Mouse (Mus musculus): ENCODE measurements around the gene Gstp3. TPM values are rescaled to one million over a fixed set of nuclear protein-coding genes. Genes with fewer than 3 reads are reported as not detected.

Gstp3 gene
- total and polyA plus RNA-seq, 3 experiments = 1.4 TPM; not detected in 2

- Histone ChIP-seq H3K4me1 (ENCODE audit: control insufficient read depth in 1 of 2, insufficient read depth in 2 of 2) (peaks cover 7 to 44% of the 10 kb centered on the region in 2 experiments; a peak in 2 of 4 replicates), H3K36me3 (replicated peaks in 1 of 2; ENCODE audit: control insufficient read depth in 1 of 2, insufficient read depth in 1 of 2, low read length in 1 of 2) (peaks cover 56 to 83% of the 10 kb centered on the region in 2 experiments)
- DNase-seq (ENCODE audit: extremely low read depth) = no peak
These were observed 45.4 kb upstream of the Gstp3 start for GRCm38 (mm10) chr19:4104675-4105194.

GRCm38 (mm10) chr19:4103792-4104191 lies 44.4 kb upstream of the Gstp3 start:
- no peak overlapping the region for H3K9ac ChIP-seq (ENCODE audit: insufficient read depth, low read depth)
- peaks cover 13 to 54% of the 10 kb centered on the region in 2 experiments; a peak in 3 of 4 replicates for H3K4me1 ChIP-seq (ENCODE audit: control insufficient read depth in 1 of 2, insufficient read depth in 2 of 2)
- H3K36me3 ChIP-seq (replicated peaks in 1 of 2; ENCODE audit: control insufficient read depth in 1 of 2, insufficient read depth in 1 of 2, low read length in 1 of 2) = peaks cover 50 to 75% of the 10 kb centered on the region in 2 experiments
- no peak overlapping the region for H3K4me3 ChIP-seq (replicated peaks in 1 of 3; ENCODE audit: low read depth in 2 of 3, low read length in 2 of 3, poor library complexity in 1 of 3)
- dilution Hi-C loops (cut with MboI; ENCODE audit: extremely low pct_ligation_motif_present, extremely low pct_unique_long_range_greater_than_20kb, low sequenced_read_pairs) = no loop called here
- no peaks in the 10 kb centered on the region for H3K27me3 ChIP-seq (replicated peaks)
- H3K27ac ChIP-seq (ENCODE audit: insufficient read depth, low read depth) = no peak overlapping the region
- no peak for DNase-seq (ENCODE audit: extremely low read depth)
- H3K4me2 ChIP-seq (ENCODE audit: insufficient read depth, low read depth, poor library complexity, severe bottlenecking) = no peak overlapping the region
- H3K9me3 ChIP-seq (replicated peaks; ENCODE audit: low read length) = no peaks in the 10 kb centered on the region
- in situ Hi-C loops (cut with MboI; ENCODE audit: low pct_ligation_motif_present, low pct_unique_long_range_greater_than_20kb, low sequenced_read_pairs) = no loop called here
- TF ChIP-seq TBP (conservative IDR thresholded peaks at IDR 0.05; ENCODE audit: low read depth, low read length) = no peak
- no peak for TF ChIP-seq PAX5 (IDR thresholded peaks at IDR 0.05; ENCODE audit: low read length)
- TF ChIP-seq ETS1 (conservative IDR thresholded peaks at IDR 0.05; ENCODE audit: low read depth, low read length) = no peak
- TF ChIP-seq USF2 (conservative IDR thresholded peaks at IDR 0.05; ENCODE audit: low read depth, low read length) = no peak
- no peak for TF ChIP-seq RAD21 (IDR thresholded peaks at IDR 0.05; ENCODE audit: low read depth, low read length)
- TF ChIP-seq JUN (IDR thresholded peaks at IDR 0.05; ENCODE audit: insufficient read depth, low read depth, low read length) = no peak
- no peak for TF ChIP-seq E2F4 (IDR thresholded peaks at IDR 0.05; ENCODE audit: insufficient replicate concordance, low read depth, low read length)
- TF ChIP-seq MAFK (IDR thresholded peaks at IDR 0.05; ENCODE audit: insufficient replicate concordance, low read length) = no peak
- no peak for TF ChIP-seq MXI1 (IDR thresholded peaks at IDR 0.05; ENCODE audit: low read depth, low read length)
- TF ChIP-seq JUND (conservative IDR thresholded peaks at IDR 0.05; ENCODE audit: low read depth, low read length) = no peak
- TF ChIP-seq NELFE (IDR thresholded peaks at IDR 0.05; ENCODE audit: low read depth, low read length) = no peak
- no peak for TF ChIP-seq NRF1 (IDR thresholded peaks at IDR 0.05; ENCODE audit: low read depth, low read length)
- TF ChIP-seq IRF4 (IDR thresholded peaks at IDR 0.05; ENCODE audit: low read depth, low read length) = no peak
- TF ChIP-seq SMC3 (IDR thresholded peaks at IDR 0.05; ENCODE audit: low read depth, low read length) = no peak
- no peak for TF ChIP-seq POLR2AphosphoS2 (IDR thresholded peaks at IDR 0.05; ENCODE audit: low read depth, low read length)
- no peaks in the 10 kb centered on the region for H3K79me2 ChIP-seq (replicated peaks; ENCODE audit: control insufficient read depth, extremely low read depth, insufficient read depth, poor library complexity, severe bottlenecking)

More at GRCm38 (mm10) chr19:4104675-4105194, 45.4 kb upstream of the Gstp3 start:
- Histone ChIP-seq H3K79me2 (replicated peaks; ENCODE audit: control insufficient read depth, extremely low read depth, insufficient read depth, poor library complexity, severe bottlenecking) (no peaks in the 10 kb centered on the region), H3K27ac (ENCODE audit: insufficient read depth, low read depth) (no peak overlapping the region), H3K27me3 (replicated peaks) (no peaks in the 10 kb centered on the region), H3K4me3 (replicated peaks in 1 of 3; ENCODE audit: low read depth in 2 of 3, low read length in 2 of 3, poor library complexity in 1 of 3) (no peak overlapping the region), H3K4me2 (ENCODE audit: insufficient read depth, low read depth, poor library complexity, severe bottlenecking) (no peak overlapping the region), H3K9me3 (replicated peaks; ENCODE audit: low read length) (no peaks in the 10 kb centered on the region), H3K9ac (ENCODE audit: insufficient read depth, low read depth) (no peak overlapping the region)
- in situ Hi-C loops (cut with MboI; ENCODE audit: low pct_ligation_motif_present, low pct_unique_long_range_greater_than_20kb, low sequenced_read_pairs) (no loop called here), dilution Hi-C loops (cut with MboI; ENCODE audit: extremely low pct_ligation_motif_present, extremely low pct_unique_long_range_greater_than_20kb, low sequenced_read_pairs) (no loop called here)
- no peak for TF ChIP-seq USF2 (conservative IDR thresholded peaks at IDR 0.05; ENCODE audit: low read depth, low read length)
- TF ChIP-seq JUND (conservative IDR thresholded peaks at IDR 0.05; ENCODE audit: low read depth, low read length) = no peak
- TF ChIP-seq SMC3 (IDR thresholded peaks at IDR 0.05; ENCODE audit: low read depth, low read length) = no peak
- no peak for TF ChIP-seq POLR2AphosphoS2 (IDR thresholded peaks at IDR 0.05; ENCODE audit: low read depth, low read length)

Data from CH12.LX (cell line).